Mouse (Mus musculus) hindbrain, embryonic 16.5 days (tissue): ENCODE measurements at regions not wholly inside any gene's neighbourhood (a gene's known extent, or its start where the extent isn't known, plus 50 kb on each side); places are given as distances from the start of the nearest gene placed in this dataset.

Source experiments
- ATAC-seq: fragments of 200-750 bp; cut with Nextera tagmentation; 2 replicates; pipeline ENCODE4 v1.8.0; 2017; ENCODE audit warnings: moderate TSS enrichment, moderate library complexity
- H3K27ac ChIP-seq: fragments of 300-500 bp; sonication (generic); 2 replicates; pipeline ENCODE4 v1.5.1; 2014; ENCODE audit warnings: low read depth, mild to moderate bottlenecking, control low read depth, low read length, moderate library complexity
- H3K27me3 ChIP-seq: fragments of 300-500 bp; sonication (generic); replicated peaks from 2 replicates; pipeline ENCODE4 v1.6.1; 2014; ENCODE audit warnings: low read length; ENCODE audit not compliant: control insufficient read depth, insufficient read depth
- H3K36me3 ChIP-seq: fragments of 300-500 bp; sonication (generic); 2 replicates; pipeline ENCODE4 v1.6.1; 2014; ENCODE audit warnings: mild to moderate bottlenecking, low read length, moderate library complexity, mixed read lengths; ENCODE audit not compliant: control insufficient read depth, insufficient read depth
- H3K4me1 ChIP-seq: fragments of 300-500 bp; sonication (generic); 2 replicates; pipeline ENCODE4 v1.6.1; 2014; ENCODE audit warnings: low read depth, low read length; ENCODE audit not compliant: control insufficient read depth, insufficient read depth
- H3K4me2 ChIP-seq: fragments of 300-500 bp; sonication (generic); 2 replicates; pipeline ENCODE4 v1.6.1; 2014; ENCODE audit warnings: mild to moderate bottlenecking, low read length, control low read depth, moderate library complexity
- H3K4me3 ChIP-seq: fragments of 300-500 bp; sonication (generic); 2 replicates; pipeline ENCODE4 v1.5.1; 2014; ENCODE audit warnings: mild to moderate bottlenecking, low read length, control low read depth, moderate library complexity
- H3K9ac ChIP-seq: fragments of 300-500 bp; sonication (generic); 2 replicates; pipeline ENCODE4 v1.6.1; 2014; ENCODE audit warnings: low read depth, mild to moderate bottlenecking, control low read depth, low read length, moderate library complexity
- H3K9me3 ChIP-seq: fragments of 300-500 bp; sonication (generic); 2 replicates; pipeline ENCODE4 v1.6.1; 2014; ENCODE audit warnings: mild to moderate bottlenecking, low read length, moderate library complexity; ENCODE audit not compliant: control insufficient read depth
- WGBS: fragments of 180-500 bp; shearing (Covaris S2); extraction: QIAGEN DNeasy Blood & Tissue Kit; methylation state at CpG from one replicate; pipeline ENCODE4 v1.1.7; 2014; 5-methylcytosine and 5-hydroxymethylcytosine counted together

- no peak for ATAC-seq
- H3K27ac ChIP-seq: no peak overlapping the region
- no peak overlapping the region for H3K4me2 ChIP-seq
- no peaks in the 10 kb centered on the region for H3K4me1 ChIP-seq
- H3K9ac ChIP-seq: no peak overlapping the region
- no peaks in the 10 kb centered on the region for H3K36me3 ChIP-seq
- no peak overlapping the region for H3K4me3 ChIP-seq
- no peaks in the 10 kb centered on the region for H3K27me3 ChIP-seq
- 88% methylated on average over 5 of the region's 5 CpGs for WGBS
- H3K9me3 ChIP-seq: no peaks in the 10 kb centered on the region
Measured at GRCm38 (mm10) chr10:126165215-126165614, 199.2 kb downstream of the Lrig3 start.

- Histone ChIP-seq H3K36me3 (no peaks in the 10 kb centered on the region), H3K9me3 (no peaks in the 10 kb centered on the region), H3K4me1 (no peaks in the 10 kb centered on the region), H3K27me3 (no peaks in the 10 kb centered on the region), H3K9ac (no peak overlapping the region), H3K4me3 (no peak overlapping the region), H3K27ac (no peak overlapping the region), H3K4me2 (no peak overlapping the region)
- no peak for ATAC-seq
- WGBS: 84% methylated on average over 25 of the region's 25 CpGs
Measured at GRCm38 (mm10) chr10:126169095-126169873, 203.3 kb downstream of the Lrig3 start.

- 70% methylated on average over 5 of the region's 5 CpGs for WGBS
- Histone ChIP-seq H3K4me1 (no peaks in the 10 kb centered on the region), H3K4me2 (no peak overlapping the region)
Measured at GRCm38 (mm10) chr10:126169874-126170163, 203.9 kb downstream of the Lrig3 start.

DNA sequence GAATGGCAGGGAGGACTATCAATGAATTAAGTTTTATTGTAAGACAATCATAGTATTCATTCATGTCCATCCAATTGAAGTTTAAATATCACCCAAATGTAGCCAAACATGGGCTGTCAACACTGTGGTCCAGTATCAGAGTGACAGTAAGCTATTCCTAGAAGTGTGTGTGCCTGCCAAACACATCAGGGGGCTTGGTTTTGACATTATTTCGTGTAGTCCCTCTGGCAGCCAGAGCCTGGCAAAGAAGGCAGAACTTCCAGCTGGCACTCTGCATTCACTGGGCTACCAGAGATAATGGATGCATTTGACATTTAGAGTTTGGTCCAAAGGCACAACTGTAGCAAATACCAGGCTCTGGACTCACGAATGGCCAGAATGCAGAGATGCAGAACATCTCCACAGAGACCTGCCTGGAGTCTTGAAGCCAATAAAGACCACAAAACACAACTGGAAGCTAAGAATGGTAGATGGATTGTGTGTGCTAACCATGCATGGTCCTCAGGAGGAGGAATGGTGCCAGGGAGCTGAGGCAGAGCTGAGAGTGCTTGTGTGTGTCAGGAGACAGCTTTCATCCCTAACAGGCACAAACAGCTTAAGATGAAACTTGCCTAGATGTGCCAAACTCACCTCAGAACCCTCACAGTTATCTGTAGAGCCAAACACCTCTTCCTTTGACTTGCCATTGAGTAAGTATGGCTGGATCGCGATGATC is 210.9 kb downstream of the Lrig3 start:
- Histone ChIP-seq H3K9ac (no peak overlapping the region), H3K4me3 (no peak overlapping the region), H3K36me3 (no peaks in the 10 kb centered on the region), H3K9me3 (no peaks in the 10 kb centered on the region), H3K4me1 (no peaks in the 10 kb centered on the region), H3K4me2 (no peak overlapping the region), H3K27me3 (no peaks in the 10 kb centered on the region), H3K27ac (no peak overlapping the region)
- peak; percentile 92 for ATAC-seq
- 64% methylated on average over 4 of the region's 4 CpGs for WGBS

More at GRCm38 (mm10) chr10:126169874-126170163, 203.9 kb downstream of the Lrig3 start:
- Histone ChIP-seq H3K9me3 (no peaks in the 10 kb centered on the region), H3K27me3 (no peaks in the 10 kb centered on the region), H3K4me3 (no peak overlapping the region), H3K9ac (no peak overlapping the region), H3K36me3 (no peaks in the 10 kb centered on the region), H3K27ac (no peak overlapping the region)
- no peak for ATAC-seq

DNA sequence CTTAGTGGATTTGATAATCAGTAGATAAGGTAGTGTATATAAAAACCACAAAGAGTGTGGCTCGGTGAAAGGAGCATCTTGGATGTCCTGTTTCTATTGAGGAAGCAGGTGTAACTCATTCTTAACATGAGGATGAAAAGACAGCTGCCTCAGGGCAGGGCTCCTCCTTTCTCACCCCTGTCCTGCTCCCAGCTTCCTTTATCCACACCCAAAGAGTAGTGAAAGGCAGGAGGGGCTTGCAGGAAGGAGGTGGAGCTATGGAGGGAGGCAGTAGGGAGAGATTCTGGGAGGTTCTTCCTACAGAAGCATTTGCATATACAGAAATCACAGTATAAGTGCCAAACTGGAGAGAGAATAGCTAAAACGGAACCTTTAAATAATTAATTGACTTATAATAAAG is 216.4 kb downstream of the Lrig3 start:
- 71% methylated on average over 2 of the region's 2 CpGs for WGBS
- Histone ChIP-seq H3K27ac (no peak overlapping the region), H3K36me3 (no peaks in the 10 kb centered on the region), H3K9me3 (no peaks in the 10 kb centered on the region), H3K4me2 (no peak overlapping the region), H3K4me3 (no peak overlapping the region), H3K9ac (no peak overlapping the region), H3K4me1 (no peaks in the 10 kb centered on the region), H3K27me3 (no peaks in the 10 kb centered on the region)
- ATAC-seq: no peak

DNA sequence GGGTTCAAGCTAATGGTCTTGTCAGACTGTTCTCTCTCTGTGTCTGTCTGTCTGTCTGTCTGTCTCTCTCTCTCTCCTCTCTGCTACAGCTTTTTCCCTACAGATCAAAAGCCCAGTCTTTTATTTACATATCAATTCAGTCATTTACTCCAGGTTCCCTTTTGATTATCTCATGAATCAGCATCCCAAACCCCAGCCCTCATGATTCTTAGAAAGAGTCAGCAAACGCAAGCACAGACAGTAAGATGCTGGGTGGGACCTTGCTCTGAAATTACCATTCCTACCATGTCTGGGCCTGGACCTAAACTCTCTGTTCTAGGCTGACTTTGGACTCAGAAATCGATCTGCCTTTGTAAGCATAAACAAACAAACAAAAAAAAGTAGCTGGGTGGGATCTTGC is 218.0 kb downstream of the Lrig3 start:
- no peak overlapping the region for H3K4me2 ChIP-seq
- H3K4me3 ChIP-seq: no peak overlapping the region
- no peak for ATAC-seq
- no peak overlapping the region for H3K27ac ChIP-seq
- WGBS: 57% methylated on average over 2 of the region's 2 CpGs
- no peak overlapping the region for H3K9ac ChIP-seq
- no peaks in the 10 kb centered on the region for H3K36me3 ChIP-seq
- H3K4me1 ChIP-seq: no peaks in the 10 kb centered on the region
- H3K27me3 ChIP-seq: no peaks in the 10 kb centered on the region
- H3K9me3 ChIP-seq: no peaks in the 10 kb centered on the region

- Histone ChIP-seq H3K4me2 (no peak overlapping the region), H3K9ac (no peak overlapping the region), H3K27ac (no peak overlapping the region), H3K4me1 (no peaks in the 10 kb centered on the region), H3K27me3 (no peaks in the 10 kb centered on the region), H3K9me3 (no peaks in the 10 kb centered on the region), H3K4me3 (no peak overlapping the region), H3K36me3 (no peaks in the 10 kb centered on the region)
- ATAC-seq: no peak
- WGBS: 91% methylated on average over 5 of the region's 5 CpGs
Measured at GRCm38 (mm10) chr10:126185410-126185809, 219.4 kb downstream of the Lrig3 start.

- Histone ChIP-seq H3K27me3 (no peaks in the 10 kb centered on the region), H3K4me2 (no peak overlapping the region), H3K27ac (no peak overlapping the region), H3K9ac (no peak overlapping the region), H3K4me3 (no peak overlapping the region), H3K36me3 (no peaks in the 10 kb centered on the region), H3K9me3 (no peaks in the 10 kb centered on the region), H3K4me1 (no peaks in the 10 kb centered on the region)
- 84% methylated on average over 10 of the region's 10 CpGs for WGBS
- no peak for ATAC-seq
Measured at GRCm38 (mm10) chr10:126186086-126186485, 220.1 kb downstream of the Lrig3 start.

GRCm38 (mm10) chr10:126189001-126189400 is 223.0 kb downstream of the Lrig3 start:
- no peak overlapping the region for H3K27ac ChIP-seq
- no peaks in the 10 kb centered on the region for H3K27me3 ChIP-seq
- ATAC-seq: peak; percentile 14; the same call in 1 of the 2 replicates
- no peak overlapping the region for H3K9ac ChIP-seq
- H3K4me1 ChIP-seq: no peaks in the 10 kb centered on the region
- H3K4me2 ChIP-seq: no peak overlapping the region
- 72% methylated on average over 10 of the region's 10 CpGs for WGBS
- H3K4me3 ChIP-seq: no peak overlapping the region
- no peaks in the 10 kb centered on the region for H3K9me3 ChIP-seq
- no peaks in the 10 kb centered on the region for H3K36me3 ChIP-seq
